Mouse (Mus musculus): Measurements from ENCODE around the gene Tst. TPM values are rescaled to one million over a fixed set of nuclear protein-coding genes. Genes with fewer than 3 reads are reported as not detected.

The Tst gene
- polyA plus RNA-seq, 1 experiment: 161 TPM

DNA sequence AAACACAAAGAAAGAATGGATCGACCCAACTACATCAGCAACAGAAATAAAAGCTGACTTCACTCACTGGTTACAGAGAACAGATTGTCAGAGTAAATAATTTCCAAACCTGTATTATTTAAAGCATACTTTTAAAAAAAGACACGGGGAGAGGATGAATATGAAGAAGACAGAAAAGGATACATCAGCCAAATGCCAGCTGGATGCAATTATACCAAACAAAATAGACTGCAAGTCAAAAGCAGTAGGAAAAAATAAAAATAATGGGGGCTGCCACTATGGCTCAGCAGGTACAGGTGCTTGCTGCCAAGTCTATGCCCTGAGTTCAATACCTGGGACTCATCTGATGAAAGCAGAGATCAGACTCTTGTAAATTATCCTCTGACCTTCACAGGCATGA, 25.5 kb downstream of the Tst start:
- H3K4me1 ChIP-seq (ENCODE audit: control insufficient read depth, insufficient read depth, low read length): peaks cover 16% of the 10 kb centered on the region; the same call in 1 of the 2 replicates
- H3K36me3 ChIP-seq (ENCODE audit: control insufficient read depth, insufficient read depth, low read length): no peaks in the 10 kb centered on the region
- DNase-seq: no peak
- H3K27ac ChIP-seq (ENCODE audit: insufficient read depth, low read depth, low read length): no peak overlapping the region
- TF ChIP-seq CTCF (conservative IDR thresholded peaks at IDR 0.05; ENCODE audit: insufficient read depth, insufficient read length, low read depth, low read length) (no peak), POLR2A (IDR thresholded peaks at IDR 0.05; ENCODE audit: low read depth, low read length) (no peak)
- no peaks in the 10 kb centered on the region for H3K27me3 ChIP-seq (replicated peaks; ENCODE audit: control insufficient read depth, insufficient read depth, low read length)
- 67% methylated on average over 2 of the region's 2 CpGs for WGBS
- no peak overlapping the region for H3K4me3 ChIP-seq (ENCODE audit: insufficient read depth, low read depth, low read length)

DNA sequence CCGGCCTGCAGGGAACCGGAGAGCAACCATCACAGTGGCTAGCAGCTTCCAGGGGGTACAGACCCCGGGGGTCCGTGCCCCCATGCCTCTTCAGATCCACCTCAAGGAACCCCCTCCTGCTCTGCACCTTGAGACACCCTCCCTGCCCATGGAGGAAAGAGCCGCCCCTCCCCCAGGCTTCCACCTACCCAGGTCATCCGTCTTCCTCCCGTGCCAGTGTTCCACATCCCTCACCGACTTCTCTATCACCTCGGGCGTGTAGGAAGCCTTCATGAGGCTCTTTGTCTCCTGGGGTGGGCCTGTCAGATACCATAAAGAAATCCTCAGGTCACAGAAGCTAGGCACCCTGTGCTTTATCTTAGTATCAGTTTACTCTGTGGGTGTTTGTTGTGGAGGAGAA, 27.2 kb downstream of the Tst start:
- Histone ChIP-seq H3K27ac (ENCODE audit: insufficient read depth, low read depth, low read length) (no peak overlapping the region), H3K36me3 (ENCODE audit: control insufficient read depth, insufficient read depth, low read length) (no peaks in the 10 kb centered on the region), H3K27me3 (replicated peaks; ENCODE audit: control insufficient read depth, insufficient read depth, low read length) (no peaks in the 10 kb centered on the region), H3K4me1 (ENCODE audit: control insufficient read depth, insufficient read depth, low read length) (peaks cover 6% of the 10 kb centered on the region; the same call in 1 of the 2 replicates), H3K4me3 (ENCODE audit: insufficient read depth, low read depth, low read length) (no peak overlapping the region)
- WGBS: 71% methylated on average over 10 of the region's 10 CpGs
- no peak for TF ChIP-seq POLR2A (IDR thresholded peaks at IDR 0.05; ENCODE audit: low read depth, low read length)
- TF ChIP-seq CTCF (conservative IDR thresholded peaks at IDR 0.05; ENCODE audit: insufficient read depth, insufficient read length, low read depth, low read length): no peak
- no peak for DNase-seq

DNA sequence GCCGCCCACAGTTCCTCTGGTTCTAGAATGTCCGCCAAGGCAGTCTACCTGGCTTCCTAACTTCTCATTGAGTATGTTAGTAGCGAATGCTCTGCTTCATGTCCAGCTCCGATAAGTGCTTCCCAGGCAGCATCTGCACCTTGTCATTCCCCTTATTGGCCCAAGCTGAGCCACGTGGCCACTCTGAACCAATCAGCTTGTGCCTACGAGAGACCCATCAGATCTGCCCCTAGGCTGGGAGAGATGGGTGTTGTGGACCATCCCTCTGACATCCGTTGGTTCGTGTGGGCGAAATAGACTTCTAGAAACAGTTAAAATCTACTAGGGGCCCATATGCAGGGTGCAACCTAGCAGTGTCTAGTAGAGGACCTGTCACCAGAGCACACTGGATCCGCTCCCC, 27.8 kb downstream of the Tst start:
- DNase-seq: no peak
- H3K27me3 ChIP-seq (replicated peaks; ENCODE audit: control insufficient read depth, insufficient read depth, low read length): no peaks in the 10 kb centered on the region
- H3K27ac ChIP-seq (ENCODE audit: insufficient read depth, low read depth, low read length): no peak overlapping the region
- H3K36me3 ChIP-seq (ENCODE audit: control insufficient read depth, insufficient read depth, low read length): no peaks in the 10 kb centered on the region
- TF ChIP-seq POLR2A (IDR thresholded peaks at IDR 0.05; ENCODE audit: low read depth, low read length): no peak
- peaks cover 6% of the 10 kb centered on the region; the same call in 1 of the 2 replicates for H3K4me1 ChIP-seq (ENCODE audit: control insufficient read depth, insufficient read depth, low read length)
- H3K4me3 ChIP-seq (ENCODE audit: insufficient read depth, low read depth, low read length): no peak overlapping the region
- 87% methylated on average over 10 of the region's 10 CpGs for WGBS

GRCm38 (mm10) chr15:78374204-78374603, 31.5 kb downstream of the Tst start:
- Histone ChIP-seq H3K27me3 (replicated peaks; ENCODE audit: control insufficient read depth, insufficient read depth, low read length) (no peaks in the 10 kb centered on the region), H3K27ac (ENCODE audit: insufficient read depth, low read depth, low read length) (no peak overlapping the region), H3K4me1 (ENCODE audit: control insufficient read depth, insufficient read depth, low read length) (no peaks in the 10 kb centered on the region), H3K36me3 (ENCODE audit: control insufficient read depth, insufficient read depth, low read length) (no peaks in the 10 kb centered on the region), H3K4me3 (ENCODE audit: insufficient read depth, low read depth, low read length) (no peak overlapping the region)
- TF ChIP-seq CTCF (conservative IDR thresholded peaks at IDR 0.05; ENCODE audit: insufficient read depth, insufficient read length, low read depth, low read length) (no peak), POLR2A (IDR thresholded peaks at IDR 0.05; ENCODE audit: low read depth, low read length) (no peak)
- 42% methylated on average over 3 of the region's 3 CpGs for WGBS
- DNase-seq: peak; percentile 9

DNA sequence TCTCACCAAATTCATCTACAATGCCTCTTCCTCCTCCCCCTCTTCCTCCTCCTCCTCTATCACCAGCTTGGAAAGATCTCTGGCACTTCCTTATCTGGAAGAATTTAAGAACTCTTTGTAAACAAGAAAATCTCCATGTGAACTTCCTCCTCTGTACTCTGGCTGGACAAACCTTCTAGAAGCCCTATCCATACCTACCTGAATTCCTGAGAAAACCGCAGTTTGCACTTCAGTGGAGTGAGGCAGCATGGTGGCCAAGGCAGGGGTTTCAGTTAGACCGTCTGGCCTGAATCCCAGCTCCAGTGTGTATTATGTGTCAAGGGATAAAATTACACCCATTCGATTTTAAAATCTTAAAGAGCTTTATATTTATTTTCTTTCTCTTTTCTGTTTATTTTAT, 32.9 kb downstream of the Tst start:
- 58% methylated on average over 3 of the region's 3 CpGs for WGBS
- no peaks in the 10 kb centered on the region for H3K4me1 ChIP-seq (ENCODE audit: control insufficient read depth, insufficient read depth, low read length)
- H3K27ac ChIP-seq (ENCODE audit: insufficient read depth, low read depth, low read length): no peak overlapping the region
- no peak overlapping the region for H3K4me3 ChIP-seq (ENCODE audit: insufficient read depth, low read depth, low read length)
- no peaks in the 10 kb centered on the region for H3K27me3 ChIP-seq (replicated peaks; ENCODE audit: control insufficient read depth, insufficient read depth, low read length)
- H3K36me3 ChIP-seq (ENCODE audit: control insufficient read depth, insufficient read depth, low read length): no peaks in the 10 kb centered on the region
- no peak for TF ChIP-seq CTCF (conservative IDR thresholded peaks at IDR 0.05; ENCODE audit: insufficient read depth, insufficient read length, low read depth, low read length)
- no peak for TF ChIP-seq POLR2A (IDR thresholded peaks at IDR 0.05; ENCODE audit: low read depth, low read length)
- no peak for DNase-seq

DNA sequence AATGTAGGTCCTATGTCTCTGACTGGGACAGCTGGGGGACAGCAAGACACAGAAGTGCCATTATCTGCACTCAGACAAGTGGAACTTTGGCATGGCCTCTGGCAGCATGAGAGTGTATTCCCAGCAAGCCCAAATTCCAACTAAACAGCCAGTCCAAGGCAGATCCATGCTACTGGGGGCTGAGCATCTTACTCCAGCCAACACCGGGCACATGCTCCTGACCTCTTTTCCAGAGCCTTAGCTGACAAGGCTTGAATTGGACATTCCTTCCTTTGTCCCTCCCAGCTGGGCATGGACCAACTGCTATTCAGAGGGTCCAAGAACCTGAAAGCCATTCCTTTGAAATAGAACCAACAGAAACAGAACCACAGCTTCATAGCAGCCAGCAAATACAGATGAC, 36.1 kb downstream of the Tst start:
- no peak overlapping the region for H3K27ac ChIP-seq (ENCODE audit: insufficient read depth, low read depth, low read length)
- H3K4me1 ChIP-seq (ENCODE audit: control insufficient read depth, insufficient read depth, low read length): no peaks in the 10 kb centered on the region
- H3K27me3 ChIP-seq (replicated peaks; ENCODE audit: control insufficient read depth, insufficient read depth, low read length): no peaks in the 10 kb centered on the region
- 59% methylated on average over 1 of the region's 1 CpGs for WGBS
- no peak for TF ChIP-seq POLR2A (IDR thresholded peaks at IDR 0.05; ENCODE audit: low read depth, low read length)
- no peak for TF ChIP-seq CTCF (conservative IDR thresholded peaks at IDR 0.05; ENCODE audit: insufficient read depth, insufficient read length, low read depth, low read length)
- DNase-seq: no peak
- H3K36me3 ChIP-seq (ENCODE audit: control insufficient read depth, insufficient read depth, low read length): no peaks in the 10 kb centered on the region
- H3K4me3 ChIP-seq (ENCODE audit: insufficient read depth, low read depth, low read length): no peak overlapping the region

GRCm38 (mm10) chr15:78368926-78369346, 36.8 kb downstream of the Tst start:
- H3K4me3 ChIP-seq (ENCODE audit: insufficient read depth, low read depth, low read length): no peak overlapping the region
- WGBS: 10% methylated on average over 8 of the region's 8 CpGs
- no peaks in the 10 kb centered on the region for H3K4me1 ChIP-seq (ENCODE audit: control insufficient read depth, insufficient read depth, low read length)
- peak; percentile 34 for DNase-seq
- peak; percentile 83 for TF ChIP-seq CTCF (conservative IDR thresholded peaks at IDR 0.05; ENCODE audit: insufficient read depth, insufficient read length, low read depth, low read length)
- TF ChIP-seq POLR2A (IDR thresholded peaks at IDR 0.05; ENCODE audit: low read depth, low read length): no peak
- H3K27me3 ChIP-seq (replicated peaks; ENCODE audit: control insufficient read depth, insufficient read depth, low read length): no peaks in the 10 kb centered on the region
- H3K36me3 ChIP-seq (ENCODE audit: control insufficient read depth, insufficient read depth, low read length): no peaks in the 10 kb centered on the region
- no peak overlapping the region for H3K27ac ChIP-seq (ENCODE audit: insufficient read depth, low read depth, low read length)

DNA sequence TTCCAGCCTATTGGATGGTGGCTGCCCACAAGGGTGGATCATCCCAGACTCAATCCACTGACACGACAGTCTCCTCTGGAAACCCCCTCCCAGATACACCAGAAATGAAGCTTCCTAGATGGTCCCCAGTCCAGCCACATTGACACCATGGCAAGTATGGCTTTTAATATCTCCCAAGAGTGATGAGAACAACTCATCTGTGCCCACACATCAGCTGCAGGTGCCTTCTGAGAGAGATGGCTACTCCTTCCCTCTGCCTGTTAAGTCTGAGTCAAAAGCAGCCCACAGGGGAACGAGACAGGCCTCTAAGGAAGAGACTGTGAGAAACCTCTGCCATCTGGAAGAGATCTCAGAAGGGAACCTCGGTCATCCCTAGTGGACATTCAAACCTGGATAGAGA, 37.9 kb downstream of the Tst start:
- H3K27me3 ChIP-seq (replicated peaks; ENCODE audit: control insufficient read depth, insufficient read depth, low read length): no peaks in the 10 kb centered on the region
- H3K27ac ChIP-seq (ENCODE audit: insufficient read depth, low read depth, low read length): no peak overlapping the region
- no peaks in the 10 kb centered on the region for H3K36me3 ChIP-seq (ENCODE audit: control insufficient read depth, insufficient read depth, low read length)
- DNase-seq: no peak
- H3K4me3 ChIP-seq (ENCODE audit: insufficient read depth, low read depth, low read length): no peak overlapping the region
- 74% methylated on average over 3 of the region's 3 CpGs for WGBS
- TF ChIP-seq CTCF (conservative IDR thresholded peaks at IDR 0.05; ENCODE audit: insufficient read depth, insufficient read length, low read depth, low read length) (no peak), POLR2A (IDR thresholded peaks at IDR 0.05; ENCODE audit: low read depth, low read length) (no peak)
- no peaks in the 10 kb centered on the region for H3K4me1 ChIP-seq (ENCODE audit: control insufficient read depth, insufficient read depth, low read length)

Measured in kidney, adult 2 months (tissue).